Mouse (Mus musculus): ENCODE measurements around the gene Apof. TPM values are rescaled to one million over a fixed set of nuclear protein-coding genes. Genes with fewer than 3 reads are reported as not detected.
"Not testable (repeated sequence)": the region's sequence is repeated elsewhere in the genome, so short reads cannot be mapped to it uniquely, and the experiment has no call there.

Apof gene
- total RNA-seq, 2 experiments from 2014 or later, result 78.0 to 183 TPM

DNA sequence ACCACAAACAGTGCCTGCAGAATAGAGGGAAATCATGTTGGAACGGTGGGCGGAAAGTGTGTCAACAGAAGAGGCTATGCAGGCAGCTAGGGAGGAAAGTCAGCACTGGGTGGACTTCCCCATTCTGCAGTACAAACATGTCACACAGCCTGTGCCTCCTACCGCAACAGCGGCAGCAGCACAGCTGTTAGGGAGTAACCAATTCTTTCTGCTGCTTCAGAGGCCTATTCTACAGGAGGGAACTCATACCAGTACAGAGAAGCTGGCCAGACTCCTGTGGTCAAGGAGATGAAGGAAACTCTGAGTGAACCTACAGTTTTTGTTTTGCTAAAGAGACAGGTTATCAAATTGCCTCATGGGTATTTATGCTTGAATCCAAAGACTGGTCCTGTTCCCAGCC lies 9.5 kb upstream of the Apof start:
- no peak for DNase-seq

DNA sequence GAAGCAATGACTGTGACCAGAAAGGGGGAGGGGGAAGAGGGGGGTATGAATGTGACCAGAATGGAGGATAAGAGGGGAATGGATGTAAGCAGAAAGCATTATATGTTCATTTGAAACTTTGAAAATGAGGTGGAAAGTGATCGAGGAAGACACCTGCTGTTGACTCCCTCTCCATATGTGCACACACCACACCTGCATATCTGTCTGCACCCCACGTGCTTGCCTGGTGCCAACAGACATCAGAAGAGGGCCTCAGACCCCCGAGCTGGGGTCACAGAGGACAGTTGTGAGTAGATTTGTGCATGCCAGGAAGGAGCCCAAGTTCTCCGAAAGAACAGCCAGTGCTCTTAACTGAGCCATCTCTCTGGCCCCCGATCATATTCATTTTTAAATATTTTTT lies 8.5 kb upstream of the Apof start:
- no peak for DNase-seq

DNA sequence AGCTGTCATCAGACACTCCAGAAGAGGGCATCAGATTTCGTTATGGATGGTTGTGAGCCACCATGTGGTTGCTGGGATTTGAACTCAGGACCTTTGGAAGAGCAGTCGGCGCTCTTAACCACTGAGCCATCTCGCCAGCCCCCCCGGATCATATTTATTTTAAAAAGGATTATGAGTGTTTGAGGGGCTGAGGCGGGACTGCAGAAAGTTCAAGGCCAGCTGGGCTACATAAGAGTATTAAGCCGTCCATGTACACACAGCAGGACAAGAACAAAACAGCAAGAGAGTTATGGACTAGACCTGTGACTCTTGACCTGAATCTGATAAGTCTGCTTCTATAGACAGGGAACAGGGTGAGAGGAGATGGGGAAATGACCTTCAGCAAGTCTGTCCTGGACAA lies 8.1 kb upstream of the Apof start:
- not testable (repeated sequence) for DNase-seq

DNA sequence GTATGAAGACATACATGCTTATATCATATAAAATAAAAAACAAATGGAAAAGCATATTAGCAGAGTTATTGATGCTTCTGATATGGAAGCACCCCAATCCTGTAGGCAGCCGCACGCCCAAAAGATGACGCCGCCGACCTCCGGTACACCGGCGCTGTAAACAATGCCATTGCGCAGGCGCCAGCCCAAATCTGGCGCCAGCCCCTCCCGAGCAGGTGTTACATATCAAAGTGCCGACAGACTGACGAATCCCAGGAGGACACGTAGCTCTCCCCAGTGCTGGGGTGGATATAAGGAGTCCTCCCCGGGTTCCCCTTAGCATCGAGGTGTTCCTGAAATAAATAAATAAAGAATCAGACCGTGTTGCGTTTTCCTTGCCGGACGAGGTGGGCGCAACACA lies 6.2 kb upstream of the Apof start:
- no peak for DNase-seq

DNA sequence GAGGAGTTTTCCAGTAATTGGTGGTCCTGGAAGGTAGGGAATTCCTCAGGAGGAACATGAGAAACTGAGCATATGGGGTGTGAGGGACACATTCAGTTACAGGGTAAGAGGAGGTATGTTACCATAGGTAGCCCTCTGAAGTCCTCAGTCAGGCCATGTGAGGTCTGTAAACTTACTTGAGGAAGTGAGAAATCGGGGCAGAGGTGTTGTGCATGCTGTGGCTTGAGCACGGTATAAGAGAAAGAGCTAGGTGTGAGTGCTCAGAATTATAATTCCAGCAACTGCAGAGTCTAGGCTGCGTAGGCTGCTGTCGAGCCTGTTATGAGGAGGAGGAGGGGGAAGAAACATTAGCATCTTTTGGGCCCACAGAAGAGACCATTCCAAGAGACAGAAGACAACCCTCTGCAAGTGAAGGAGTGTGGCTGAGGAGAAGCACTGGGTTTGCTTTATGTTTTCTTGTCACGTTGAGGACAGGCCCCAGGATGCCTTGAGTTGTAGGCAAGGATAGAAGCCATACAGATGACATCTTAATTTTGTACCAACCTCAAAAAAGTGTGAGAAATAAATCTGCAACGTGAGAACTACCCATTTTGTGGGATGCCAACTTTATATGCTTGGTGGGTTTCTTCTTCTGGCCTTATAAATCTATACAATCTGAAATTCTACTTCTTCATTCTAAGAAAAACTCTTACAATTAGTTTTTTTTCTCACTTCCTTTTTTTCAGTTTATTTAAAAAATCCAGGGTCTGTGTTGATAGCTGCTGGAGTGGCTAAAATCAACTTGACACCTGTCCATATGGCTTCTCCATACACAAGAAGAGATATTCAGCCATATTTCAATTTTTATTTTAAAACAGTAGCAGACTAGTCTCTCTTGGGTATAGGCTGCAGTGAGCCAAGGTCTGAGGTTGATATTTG lies 4.8 kb upstream of the Apof start:
- DNase-seq, result no peak

DNA sequence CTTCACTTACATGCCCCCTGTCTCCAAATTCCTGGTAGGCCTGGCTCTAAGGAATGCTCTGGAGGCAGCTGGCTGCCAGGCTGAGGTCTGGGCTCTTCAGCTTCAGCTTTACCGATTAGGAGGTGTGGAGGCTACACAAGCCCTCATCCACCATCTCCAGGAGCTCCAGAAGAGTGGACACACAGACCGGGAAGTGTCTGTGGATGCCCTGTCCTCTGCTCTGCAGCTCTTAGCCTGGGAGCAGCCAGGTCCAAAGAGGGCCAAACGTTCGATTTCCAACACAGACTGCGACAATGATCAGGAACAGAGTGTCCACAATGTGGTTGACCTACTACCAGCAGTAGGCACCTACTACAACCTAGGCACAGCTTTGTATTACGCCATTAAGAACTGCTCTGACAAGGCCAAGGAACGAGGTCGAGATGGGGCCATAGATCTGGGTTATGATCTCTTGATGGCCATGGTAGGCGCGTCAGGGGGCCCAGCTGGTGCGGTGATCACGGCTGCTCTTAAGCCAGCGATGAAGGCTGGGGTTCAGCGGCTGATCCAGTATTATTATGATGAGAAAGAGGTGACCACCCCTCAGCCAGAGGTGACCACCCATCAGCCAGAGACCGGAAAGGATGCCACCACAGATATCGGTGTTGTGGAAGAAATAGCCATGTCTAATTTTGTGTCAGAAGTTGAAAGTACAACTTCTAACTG lies 887 bp downstream of the Apof start:
- DNase-seq, result no peak

DNA sequence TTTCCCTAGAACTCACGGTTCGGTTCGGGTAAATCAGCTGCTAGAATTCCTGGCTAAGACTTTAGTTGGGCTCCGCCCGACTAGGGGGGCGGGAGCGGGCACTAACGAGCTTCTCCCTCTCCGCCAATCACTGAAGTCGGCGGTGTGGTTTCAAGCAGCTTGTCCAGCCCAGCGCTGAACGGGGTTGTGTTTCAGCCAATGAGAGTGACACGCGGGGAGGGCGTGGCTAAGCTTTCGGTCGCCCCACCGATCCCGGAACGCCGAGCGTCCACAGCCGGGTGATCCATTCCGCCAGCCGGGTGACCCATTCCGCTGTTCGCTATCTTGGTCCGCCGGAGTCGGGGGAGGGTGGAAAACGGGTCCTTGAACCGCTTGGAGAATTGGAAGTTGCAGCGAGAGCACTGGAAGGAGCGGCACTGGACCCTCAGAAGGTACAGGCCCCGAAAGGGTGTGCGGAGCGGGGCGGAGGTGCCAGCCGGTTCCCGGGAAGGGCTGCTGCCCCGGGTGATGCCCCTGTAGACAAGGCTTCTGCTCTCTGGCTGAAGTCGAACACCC lies 1.9 kb downstream of the Apof start, which contains the start of gene Stat2:
TSS of gene Stat2 (plus strand) at position 273 of the 555 bp plus-strand sequence.
- peak; percentile 98 for DNase-seq

DNA sequence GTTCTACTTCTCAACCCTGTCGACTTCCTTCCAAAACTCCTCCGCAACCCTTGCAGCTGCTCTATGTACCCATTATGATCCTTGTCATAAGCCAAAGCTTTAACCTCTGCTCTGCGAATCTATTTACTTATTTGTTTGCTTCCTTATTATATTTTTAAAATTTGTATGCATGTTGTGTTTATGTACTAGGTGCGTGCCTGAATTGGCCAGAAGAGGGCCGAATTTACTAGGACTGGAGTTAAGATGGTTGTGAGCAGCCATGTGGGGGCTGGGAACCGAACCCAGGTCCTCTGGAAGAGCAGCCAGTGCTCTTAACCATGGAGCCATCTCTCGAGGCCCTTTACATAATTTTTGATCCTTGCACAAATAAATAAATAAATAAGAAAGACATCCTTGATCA lies 2.4 kb downstream of the Apof start:
- DNase-seq, result no peak

DNA sequence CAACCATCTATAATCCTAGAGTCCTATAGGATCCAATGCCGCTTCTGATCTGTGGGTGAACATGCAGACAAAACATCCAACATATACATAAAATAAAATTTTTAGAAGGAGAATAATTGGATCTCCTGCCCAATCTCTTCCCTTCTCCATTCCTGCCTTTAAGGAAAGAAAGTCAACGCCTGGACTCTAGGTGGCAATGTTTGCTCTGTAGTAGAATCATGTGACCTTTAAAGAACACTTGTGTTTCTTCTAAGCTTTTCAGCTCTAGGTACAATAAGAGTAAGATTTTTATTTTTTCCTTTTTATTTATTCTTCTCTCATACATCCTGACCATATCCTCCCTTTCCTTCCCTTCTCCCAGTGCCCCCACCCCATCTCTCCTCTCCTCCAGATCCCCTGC lies 3.4 kb downstream of the Apof start:
- no peak for DNase-seq

DNA sequence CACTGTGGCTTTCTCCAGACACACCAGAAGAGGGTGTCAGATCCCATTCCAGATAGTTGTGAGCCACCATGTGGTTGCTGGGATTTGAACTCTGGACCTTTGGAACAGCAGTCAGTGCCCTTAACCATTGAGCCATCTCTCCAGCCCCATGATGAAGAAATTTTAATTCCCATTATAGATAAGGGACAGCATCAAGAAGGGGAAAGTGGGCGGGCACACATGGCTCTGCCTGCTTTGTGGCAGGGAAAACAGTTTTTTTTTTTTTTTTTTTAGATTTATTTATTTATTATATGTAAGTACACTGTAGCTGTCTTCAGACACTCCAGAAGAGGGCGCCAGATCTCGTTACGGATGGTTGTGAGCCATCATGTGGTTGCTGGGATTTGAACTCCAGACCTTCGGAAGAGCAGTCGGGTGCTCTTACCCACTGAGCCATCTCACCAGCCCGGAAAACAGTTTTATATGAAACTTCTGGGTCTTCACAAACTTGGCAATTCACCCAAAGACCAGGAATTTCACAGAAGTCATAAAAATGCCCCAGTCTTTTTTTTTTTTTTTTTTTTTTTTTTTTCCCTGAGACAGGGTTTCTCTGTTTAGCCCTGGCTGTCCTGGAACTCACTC lies 4.5 kb downstream of the Apof start:
- DNase-seq, result not testable (repeated sequence)

DNA sequence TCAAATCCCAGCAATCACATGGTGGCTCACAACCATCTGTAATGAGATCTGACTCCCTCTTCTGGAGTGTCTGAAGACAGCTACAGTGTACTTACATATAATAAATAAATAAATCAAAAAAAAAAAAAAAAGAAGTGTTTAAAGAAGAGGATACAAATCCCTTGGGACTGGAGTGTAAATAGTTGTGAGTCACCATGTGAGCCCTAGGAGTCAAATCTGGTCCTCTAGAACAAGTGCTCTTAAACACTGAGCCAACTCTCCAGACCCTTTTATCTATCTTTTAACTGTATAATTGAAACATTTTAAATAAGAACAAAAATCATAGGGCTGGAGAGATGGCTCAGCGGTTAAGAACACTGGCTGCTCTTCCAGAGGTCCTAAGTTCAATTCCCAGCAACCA lies 6.9 kb downstream of the Apof start:
- not testable (repeated sequence) for DNase-seq

DNA sequence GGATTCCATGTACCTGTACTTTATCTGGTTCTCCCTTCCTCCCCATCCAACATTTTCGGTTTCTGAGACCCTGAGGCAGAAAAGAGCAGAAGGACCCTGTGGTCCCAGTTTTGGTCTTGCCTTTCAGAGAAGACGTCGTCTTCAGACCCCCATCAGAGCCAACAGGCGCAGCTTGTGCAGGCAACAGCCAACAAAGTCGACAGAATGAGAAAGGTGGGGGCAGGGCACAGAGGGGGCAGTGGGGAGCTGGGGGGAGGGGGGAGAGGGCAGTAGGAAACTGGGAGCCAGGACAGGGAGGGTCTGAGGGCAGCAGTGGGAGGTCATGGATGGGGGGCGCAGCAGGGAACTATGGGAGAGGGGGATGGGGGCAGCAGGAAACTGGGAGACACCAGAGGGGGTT lies 9.7 kb downstream of the Apof start:
- DNase-seq, result no peak

DNA sequence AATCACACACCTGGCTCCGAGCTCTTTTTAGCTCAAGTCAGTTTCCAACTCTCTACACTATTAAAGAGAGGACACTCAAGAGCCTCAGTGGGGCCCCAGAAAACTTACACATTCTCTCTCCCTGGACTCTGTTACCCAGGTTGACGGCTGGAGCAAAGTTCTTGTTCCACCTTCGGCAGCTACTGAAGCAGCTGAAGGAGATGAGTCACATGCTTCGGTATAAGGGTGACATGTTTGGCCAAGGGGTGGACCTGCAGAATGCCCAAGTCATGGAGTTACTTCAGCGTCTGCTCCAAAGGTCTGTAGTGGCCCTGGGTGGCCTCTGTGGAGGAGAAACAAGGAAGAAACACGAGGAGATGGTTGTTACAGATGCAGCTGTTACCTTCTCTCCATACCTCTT lies 12.5 kb downstream of the Apof start:
- DNase-seq, result no peak

DNA sequence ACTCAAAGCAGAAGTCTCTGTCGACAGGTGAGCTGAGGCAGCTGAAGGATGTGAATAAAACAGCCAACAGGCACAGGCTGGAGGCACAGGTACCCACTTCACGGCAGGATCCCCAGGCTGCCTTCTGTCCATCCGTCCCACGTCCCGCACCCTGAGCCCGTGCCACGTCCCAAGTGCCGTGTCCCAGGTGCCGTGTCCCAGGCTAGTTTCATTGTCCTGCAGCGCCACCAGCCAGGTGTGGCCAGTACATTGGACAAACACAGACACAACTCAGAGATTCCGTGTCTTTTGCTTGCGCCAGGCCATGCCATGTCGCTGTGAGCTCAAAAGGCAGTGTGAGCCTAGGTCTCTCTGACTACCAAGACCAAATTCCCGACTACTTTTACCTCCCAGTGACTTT lies 13.2 kb downstream of the Apof start:
- DNase-seq, result no peak

DNA sequence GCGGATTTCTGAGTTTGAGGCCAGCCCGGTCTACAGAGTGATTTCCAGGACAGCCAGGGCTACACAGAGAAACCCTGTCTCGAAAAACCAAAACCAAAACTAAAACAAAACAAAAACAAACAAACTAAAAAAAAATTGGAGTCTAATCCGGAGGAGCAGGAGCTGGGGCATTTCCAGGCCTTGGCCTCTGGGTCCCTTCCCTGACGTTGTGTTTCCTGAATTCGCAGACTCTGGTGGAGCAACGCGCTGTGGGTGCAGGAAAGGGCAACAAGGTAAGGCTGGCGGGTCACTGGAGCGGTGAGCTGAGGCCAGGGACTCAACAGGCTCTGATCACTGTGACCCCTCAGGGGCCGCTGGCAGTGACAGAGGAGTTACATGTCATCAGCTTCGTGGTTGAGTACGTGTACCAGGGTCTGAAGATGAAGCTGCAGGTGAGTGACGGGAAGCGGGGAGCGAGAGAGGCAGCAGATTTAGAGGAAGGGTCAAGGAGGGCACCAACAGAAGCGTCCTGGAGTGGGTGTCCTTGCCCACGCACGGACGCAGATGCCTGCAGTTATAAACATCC lies 14.5 kb downstream of the Apof start:
- DNase-seq, result no peak

DNA sequence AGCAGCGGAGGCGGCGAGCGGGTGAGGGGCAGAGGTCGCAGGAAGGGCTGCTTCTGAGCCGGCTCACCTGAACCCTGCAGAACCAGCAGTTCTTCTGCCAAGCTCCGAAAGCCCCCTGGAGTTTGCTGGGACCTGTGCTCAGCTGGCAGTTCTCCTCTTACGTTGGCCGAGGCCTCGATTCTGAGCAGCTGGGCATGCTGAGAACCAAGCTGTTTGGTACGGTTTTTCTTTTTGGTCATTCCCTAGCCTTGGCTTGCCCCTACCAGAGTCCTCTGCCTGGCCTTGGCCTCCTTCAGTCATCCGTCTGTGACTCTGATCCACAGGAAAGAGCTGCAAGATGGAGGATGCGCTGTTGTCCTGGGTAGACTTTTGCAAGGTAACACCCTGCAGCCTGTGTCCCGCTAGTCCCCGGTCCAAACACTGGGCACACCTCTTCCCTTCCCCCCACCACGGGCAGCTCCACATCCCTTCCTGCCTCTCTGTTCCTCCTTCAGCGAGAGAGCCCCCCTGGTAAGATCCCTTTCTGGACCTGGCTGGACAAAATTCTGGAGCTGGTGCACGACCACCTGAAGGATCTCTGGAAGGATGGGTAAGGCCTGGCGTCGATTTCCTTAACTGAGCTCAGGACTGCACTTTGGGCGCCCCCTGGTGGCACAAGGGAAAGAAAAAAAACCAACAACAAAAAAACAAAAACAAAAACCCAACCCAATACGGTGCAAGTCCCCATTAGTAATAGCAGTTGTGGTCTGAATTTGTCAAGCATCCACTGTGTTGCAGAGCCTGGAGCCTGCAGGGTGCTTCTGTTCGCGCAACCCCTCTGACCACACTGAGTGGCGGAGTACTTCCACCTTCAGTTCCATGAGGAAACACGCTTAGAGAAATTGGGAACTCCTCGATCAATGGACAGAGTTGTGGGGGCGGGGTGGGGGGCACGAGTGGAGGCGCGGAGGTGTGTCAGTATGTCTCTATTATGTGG lies 15.4 kb downstream of the Apof start:
- DNase-seq, result peak; percentile 78

DNA sequence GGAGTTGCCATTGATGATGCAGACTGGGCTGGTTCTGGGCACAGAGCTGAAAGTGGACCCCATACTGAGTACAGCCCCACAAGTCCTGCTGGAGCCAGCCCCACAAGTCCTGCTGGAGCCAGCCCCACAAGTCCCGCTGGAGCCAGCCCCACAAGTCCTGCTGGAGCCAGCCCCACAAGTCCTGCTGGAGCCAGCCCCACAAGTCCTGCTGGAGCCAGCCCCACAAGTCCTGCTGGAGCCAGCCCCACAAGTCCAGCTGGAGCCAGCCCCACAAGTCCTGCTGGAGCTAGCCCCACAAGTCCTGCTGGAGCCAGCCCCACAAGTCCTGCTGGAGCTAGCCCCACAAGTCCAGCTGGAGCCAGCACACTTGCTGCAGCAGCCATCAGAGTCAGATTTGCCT lies 22.1 kb downstream of the Apof start:
- DNase-seq, result peak; percentile 15

DNA sequence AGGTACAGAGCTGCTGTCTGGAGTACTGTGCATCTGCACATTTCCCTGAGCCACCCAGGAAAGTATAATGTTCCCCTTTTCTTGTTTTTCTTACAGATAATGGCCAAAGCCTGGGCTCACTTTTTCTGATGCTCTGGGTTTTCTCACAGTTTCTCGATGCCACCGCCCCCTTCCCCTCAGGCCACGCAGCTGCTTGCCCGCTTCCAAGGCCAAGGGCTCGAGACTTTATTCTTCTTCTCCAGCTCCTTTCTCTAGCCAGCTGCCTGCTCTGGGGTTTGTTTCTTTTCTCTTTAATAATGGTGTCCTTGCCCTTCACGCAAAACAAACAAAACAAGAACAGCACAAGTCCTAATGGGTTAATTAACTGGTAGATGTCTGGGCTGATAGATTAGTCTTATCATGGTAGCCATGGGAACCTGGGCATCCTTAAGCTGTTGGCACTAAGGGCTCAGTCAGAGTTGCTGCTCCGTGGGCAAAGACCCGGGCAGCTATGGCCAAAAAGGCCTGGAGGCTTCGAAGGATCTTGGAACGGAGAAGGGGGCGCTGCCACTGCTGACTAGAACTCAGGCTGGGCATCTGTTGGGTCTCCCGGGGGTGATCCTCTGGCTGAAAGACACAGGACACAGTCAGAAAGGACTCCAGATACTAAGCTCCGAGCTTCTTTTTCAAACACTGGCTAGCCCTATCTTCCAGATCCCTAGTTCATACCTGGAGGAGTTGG lies 28.1 kb downstream of the Apof start:
- DNase-seq, result no peak

DNA sequence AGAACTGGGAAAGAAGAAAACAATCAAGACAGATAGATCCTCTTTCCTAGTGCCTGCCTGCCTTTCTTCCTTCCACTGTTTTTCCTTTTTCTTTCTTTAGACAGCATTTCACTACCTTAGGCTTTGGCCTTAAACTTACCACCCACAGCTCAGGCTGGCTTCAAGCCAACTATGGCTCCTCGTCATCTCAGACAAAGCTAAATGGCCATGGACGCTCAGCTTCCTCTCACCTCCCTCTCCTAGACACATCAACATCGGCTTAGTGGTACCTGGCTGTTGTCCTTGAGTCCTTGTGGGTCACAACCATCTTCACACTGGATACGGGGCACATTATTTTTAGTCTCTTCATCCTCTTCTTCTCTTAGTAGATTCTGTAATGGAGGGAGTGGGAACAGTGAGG lies 28.8 kb downstream of the Apof start:
- peak; percentile 61 for DNase-seq

DNA sequence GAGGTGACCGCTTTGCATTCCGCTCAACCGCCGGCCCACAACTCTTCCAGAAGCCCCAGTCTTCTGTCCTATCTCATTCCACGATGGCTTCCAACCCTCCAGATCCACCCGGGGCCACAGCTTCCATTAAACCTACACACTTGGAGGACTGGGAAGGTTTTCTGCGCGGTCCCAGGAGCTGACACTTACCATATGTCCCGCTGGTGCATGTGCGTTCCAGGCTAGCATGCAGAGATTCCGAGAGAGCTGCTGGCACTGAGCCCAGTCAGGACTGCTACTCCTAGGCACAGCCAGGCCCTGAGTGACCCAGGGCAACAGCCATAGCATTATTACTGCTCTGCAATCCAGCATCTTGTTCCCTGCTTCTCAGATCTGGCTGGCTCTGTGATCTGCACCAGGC lies 29.2 kb downstream of the Apof start:
- DNase-seq, result peak; percentile 63

DNA sequence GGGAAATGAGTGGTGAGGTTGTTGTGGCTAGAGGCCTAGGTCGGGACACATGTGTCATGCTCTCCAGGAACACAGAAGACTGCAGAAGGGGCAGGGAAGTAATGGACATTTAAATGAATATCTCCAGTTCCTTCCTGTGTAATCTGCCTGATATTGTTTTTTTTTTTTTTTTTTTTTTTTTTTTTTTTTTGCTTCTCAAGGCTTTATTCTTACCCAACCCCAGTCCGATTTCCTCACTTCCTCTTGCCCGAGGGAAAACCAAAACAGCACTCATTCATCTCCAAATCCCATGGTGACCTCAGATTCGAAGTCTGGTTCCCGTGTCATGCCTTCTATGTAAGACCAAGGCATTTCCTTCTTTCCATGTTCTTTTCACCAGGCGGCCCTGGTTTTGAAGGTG lies 29.8 kb downstream of the Apof start:
- DNase-seq, result peak; percentile 46
